ENCODE assay signal across 20 mouse cellular contexts in genomic region chr15:80304188-80304587, GRCm38 (mm10). TPM values are rescaled to one million over a fixed set of nuclear protein-coding genes. Genes with fewer than 3 reads are reported as not detected.
"Had no signal": no experiment of that assay in that cellular context is flagged by ENCODE, and none has a peak within 500 bp of the region (broad histone marks: within the 10 kb centered on the region; RNA-seq: fewer than 3 reads in every experiment).

No protein-coding gene starts in this region.

- DNase-seq: liver, postnatal 0 days; lung, adult 2 months; lung, postnatal 14 days; lung, postnatal 36 days; right cerebral cortex, postnatal 4 days; spleen, adult 18-20 months; thymus, adult 18-20 months; thymus, postnatal 14 days; thymus, postnatal 36 days had no signal

- H3K4me2 ChIP-seq: liver, embryonic 15.5 days; lung, embryonic 15.5 days; midbrain, embryonic 13.5 days; midbrain, embryonic 15.5 days; neural tube, embryonic 12.5 days had no signal

- H3K36me3 ChIP-seq: liver, embryonic 15.5 days; lung, embryonic 15.5 days; midbrain, embryonic 13.5 days; midbrain, embryonic 15.5 days; neural tube, embryonic 12.5 days had no signal

- H3K9me3 ChIP-seq: liver, embryonic 15.5 days; lung, embryonic 15.5 days; megakaryocyte, embryonic 14.5 days; midbrain, embryonic 13.5 days; midbrain, embryonic 15.5 days; neural tube, embryonic 12.5 days had no signal

- H3K27me3 ChIP-seq: liver, embryonic 15.5 days; lung, embryonic 15.5 days; midbrain, embryonic 15.5 days; neural tube, embryonic 12.5 days had no signal

- H3K27ac ChIP-seq: liver, embryonic 15.5 days; lung, embryonic 15.5 days; macrophage; midbrain, embryonic 13.5 days; midbrain, embryonic 15.5 days; neural tube, embryonic 12.5 days had no signal

- ATAC-seq: liver, postnatal 0 days; lung, postnatal 0 days; midbrain, embryonic 13.5 days; midbrain, embryonic 15.5 days had no signal

- H3K9ac ChIP-seq: liver, embryonic 15.5 days; liver, postnatal 0 days; lung, embryonic 15.5 days; midbrain, embryonic 13.5 days; midbrain, embryonic 15.5 days; neural tube, embryonic 12.5 days had no signal

- H3K4me1 ChIP-seq: liver, embryonic 15.5 days; lung, embryonic 15.5 days; midbrain, embryonic 15.5 days; neural tube, embryonic 12.5 days had no signal

- H3K4me3 ChIP-seq: liver, embryonic 15.5 days; lung, embryonic 15.5 days; megakaryocyte, embryonic 14.5 days; midbrain, embryonic 13.5 days; midbrain, embryonic 15.5 days; neural tube, embryonic 12.5 days had no signal

RNA-seq across cellular contexts. Expression of gene Cacna1i, which starts 17.1 kb away (rescaled TPM):
- total RNA-seq: megakaryocyte progenitor cell, adult 5-6 weeks had no signal
- polyA plus RNA-seq: liver, postnatal 0 days; lung, embryonic 15.5 days; lung, postnatal 0 days; macrophage; stomach, embryonic 14.5 days; stomach, embryonic 16.5 days had no signal
